Mouse (Mus musculus): ENCODE measurements around the gene Ccdc154.
A peak's percentile ranks its signal among the peaks of the same experiment; 100 is the strongest.

The Ccdc154 gene

DNA sequence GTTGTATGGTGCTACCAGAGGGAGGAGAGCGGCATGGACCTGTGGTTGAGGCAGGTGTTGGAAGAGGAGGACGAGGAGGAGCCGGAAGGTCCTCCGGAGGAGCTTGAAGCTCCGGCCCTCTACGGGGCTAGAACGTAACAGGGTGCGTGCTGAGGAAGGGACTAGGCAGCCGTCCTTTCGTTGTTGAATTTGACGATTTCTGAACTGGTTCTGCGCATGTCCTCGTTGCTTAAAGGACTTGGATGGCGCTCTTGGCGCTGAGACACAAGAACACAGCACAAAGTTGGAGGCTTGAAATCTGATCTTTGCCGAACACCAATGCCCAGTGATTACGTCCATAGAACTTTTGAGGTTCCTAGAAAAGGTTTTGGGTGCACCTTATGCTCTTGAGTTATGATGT is 22.7 kb downstream of the Ccdc154 start:
- DNase-seq = no peak

DNA sequence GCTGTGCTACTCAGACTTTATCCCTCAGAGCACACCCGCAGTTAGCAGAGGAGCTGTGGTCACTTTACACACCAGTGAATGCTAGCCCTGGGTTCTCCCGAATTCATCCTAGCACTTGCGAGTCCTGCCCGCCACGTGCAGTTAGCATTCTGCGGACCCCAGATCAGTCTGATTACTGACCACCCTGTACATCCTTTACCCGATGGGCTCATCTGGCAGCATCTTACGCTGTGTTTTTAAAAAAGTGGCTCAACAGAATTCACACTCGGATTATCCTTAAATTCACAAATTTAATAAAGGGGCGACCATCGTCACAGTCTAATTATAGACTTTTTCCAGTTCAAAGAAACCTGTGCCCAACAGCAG is 25.5 kb downstream of the Ccdc154 start:
- peak; percentile 25 for DNase-seq

DNA sequence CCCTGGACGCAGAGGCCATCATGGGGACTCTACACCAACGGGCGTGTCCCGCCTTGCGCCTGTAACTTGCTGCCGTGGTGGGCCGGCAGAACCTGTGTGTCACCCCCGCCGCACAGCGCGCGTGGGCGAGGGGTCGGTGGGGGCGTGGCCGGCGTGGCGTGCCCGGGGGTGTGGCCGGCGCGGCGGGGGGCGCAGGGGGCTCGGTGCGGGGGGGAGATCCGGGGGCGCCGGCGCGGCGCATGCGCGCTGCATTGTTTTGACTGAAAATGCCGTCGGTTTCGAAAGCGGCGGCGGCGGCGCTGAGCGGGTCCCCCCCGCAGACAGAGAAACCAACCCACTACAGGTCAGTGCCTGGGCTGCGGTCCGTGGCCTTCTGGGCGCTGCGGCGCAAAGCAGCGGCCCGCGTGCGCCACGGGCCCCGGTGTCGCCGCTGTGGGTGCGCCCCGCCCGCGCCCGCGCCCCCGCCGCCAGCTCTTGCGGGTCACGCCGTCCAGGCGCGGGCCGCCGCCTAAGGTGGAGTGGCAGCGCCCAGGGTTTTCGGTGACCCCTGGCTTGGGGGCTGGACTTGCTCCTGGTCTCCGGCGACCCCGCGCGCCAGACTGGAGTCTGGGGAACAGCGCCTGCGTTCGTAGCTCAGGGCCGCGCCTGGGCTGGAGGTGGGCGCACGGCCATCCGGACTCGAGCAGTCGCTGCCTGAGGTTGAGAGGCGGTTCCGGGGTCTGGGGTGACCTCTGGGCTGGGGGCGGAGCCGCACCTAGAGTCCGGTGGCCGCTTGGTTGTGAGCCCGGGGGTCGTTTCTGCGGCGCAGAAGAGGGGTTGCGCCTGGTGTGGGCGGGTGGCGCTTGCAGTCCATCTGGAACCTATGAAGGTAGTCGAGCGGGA is 26.1 kb downstream of the Ccdc154 start, which contains the start of gene Unkl:
Gene Unkl, plus strand, starts transcription at position 248 of the 882 bp plus-strand sequence.
- DNase-seq = peak; percentile 93

DNA sequence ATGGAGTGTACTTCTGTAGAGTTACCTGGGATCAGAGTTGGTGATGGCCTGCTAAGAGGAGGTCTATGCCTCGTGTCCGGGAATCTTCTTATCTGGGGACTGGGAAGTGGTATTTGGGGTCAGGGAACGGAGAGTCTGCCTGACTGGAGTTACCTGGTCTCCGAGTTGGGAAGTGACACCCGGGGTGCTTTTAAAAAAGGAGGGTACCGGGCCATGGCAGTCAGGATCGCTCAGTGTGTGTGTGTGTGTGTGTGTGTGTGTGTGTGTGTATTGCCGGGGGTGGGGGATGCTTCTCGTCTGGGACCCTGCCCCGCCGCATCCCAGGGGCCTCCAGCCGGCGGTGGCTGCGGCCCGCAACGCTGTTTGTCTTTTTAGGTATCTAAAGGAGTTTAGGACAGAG is 26.8 kb downstream of the Ccdc154 start:
- peak; percentile 34 for DNase-seq

DNA sequence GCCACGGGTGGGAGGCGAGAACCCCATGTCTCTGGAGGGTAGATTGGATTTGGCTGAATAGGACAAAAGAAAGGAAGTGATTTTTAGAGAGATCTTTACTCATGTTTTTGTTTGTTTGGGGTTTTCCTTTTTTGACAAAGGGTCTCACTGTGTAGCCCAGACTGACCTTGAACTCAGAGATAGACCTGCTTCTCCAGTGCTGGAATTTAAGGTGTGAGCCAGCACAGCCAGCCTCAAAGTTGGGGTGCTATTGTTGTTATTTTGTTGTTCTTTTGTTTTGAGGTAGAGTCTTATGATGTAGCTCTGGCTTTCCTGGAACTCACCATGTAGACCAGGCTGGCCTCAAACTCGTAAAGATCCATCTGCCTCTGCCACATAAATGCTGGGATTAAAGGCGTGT is 40.1 kb downstream of the Ccdc154 start:
- DNase-seq = no peak

DNA sequence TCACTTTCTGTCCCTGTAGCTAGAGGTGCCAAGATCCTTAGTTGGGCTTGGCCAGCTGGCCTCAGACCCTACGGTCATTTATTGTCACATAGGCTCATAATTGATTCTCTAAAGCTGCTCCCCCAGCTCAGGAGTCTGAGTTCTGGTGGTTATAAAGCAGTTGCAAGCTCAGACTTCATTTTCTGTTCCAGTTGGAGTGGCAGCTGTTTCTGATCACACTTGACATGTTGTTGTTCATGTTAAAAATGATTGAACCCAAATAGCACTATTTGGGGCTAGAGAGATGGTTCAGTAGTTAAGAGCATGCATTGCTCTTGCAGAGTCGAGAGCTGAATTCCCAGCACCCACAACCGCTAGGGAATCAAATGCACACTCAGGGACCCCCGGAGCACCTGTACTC is 47.7 kb downstream of the Ccdc154 start:
- no peak for DNase-seq

DNA sequence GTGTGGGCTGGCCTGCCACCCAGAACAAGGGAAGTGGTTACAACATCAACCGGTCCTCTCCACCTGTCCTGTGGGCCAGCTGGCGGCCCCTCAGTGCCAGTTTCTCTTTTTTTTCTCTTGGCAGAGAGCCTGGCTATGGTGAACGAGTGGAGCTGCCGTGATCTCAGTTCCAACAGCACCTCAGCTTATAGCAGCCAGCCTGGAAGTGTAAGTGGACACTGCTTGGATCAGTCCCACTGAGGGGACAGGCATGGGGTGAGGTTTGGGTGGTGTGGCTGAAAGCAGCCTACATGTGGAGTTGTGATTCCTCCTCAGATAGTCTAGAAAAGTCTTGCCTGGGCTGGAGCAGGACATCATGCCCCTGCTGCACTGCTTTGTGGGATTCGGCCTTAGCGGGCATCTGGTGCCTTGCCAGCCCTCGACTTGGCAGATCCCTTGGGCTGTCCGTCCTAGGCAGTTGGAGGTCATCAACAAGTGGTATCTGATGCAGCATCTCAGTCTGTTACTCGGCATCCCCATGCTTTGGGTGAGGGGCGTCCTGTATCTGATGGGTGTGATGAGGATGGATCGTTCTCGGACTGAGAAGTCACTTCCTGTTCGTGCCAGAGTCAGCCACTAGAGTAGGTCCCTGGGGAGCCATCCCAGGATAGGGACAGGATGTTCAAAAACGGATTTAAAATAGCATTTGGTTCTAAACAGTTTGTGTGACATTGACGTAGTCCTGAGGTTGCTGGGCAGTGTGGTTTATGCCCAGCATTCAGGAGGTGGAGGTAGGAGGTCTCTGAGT is 48.6 kb downstream of the Ccdc154 start:
- DNase-seq = no peak

DNA sequence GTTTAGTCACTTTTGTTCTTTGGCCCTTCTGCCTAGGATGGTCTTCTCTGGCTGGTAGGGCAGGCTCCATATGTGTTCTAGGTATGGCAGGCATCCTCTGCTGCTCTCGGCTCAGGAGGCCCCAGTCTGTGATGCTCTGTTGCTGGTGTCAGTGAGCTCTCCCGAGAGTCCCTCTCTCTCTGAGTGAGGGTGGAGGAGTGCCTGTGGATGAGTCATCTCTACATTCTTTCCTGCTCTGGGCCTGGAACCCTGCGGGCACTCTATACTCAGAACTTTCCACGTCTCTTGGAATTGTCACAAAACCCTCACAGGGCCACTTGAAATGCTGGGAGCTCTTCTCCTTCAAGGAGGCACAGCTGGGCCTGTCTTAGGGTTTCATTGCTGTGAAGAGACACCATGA is 49.4 kb downstream of the Ccdc154 start:
- no peak for DNase-seq

DNA sequence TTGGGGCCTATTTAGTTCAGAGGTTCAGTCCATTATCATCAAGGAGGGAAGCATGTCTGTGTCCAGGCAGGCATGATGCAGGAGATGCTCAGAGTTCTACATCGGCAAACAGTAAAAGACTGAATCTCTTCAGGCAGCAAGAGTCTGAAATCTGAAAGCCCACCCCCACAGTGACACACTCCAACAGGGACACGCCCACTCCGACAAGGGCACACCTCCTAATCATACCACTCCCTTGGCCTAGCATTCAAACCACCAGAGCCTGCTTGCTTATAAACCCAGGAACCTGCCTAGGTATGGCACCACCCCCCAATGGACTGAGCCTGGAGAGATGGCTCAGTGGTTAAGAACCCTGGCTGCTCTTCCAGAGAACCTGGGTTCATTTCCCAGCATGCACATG is 53.2 kb downstream of the Ccdc154 start:
- DNase-seq = no peak

DNA sequence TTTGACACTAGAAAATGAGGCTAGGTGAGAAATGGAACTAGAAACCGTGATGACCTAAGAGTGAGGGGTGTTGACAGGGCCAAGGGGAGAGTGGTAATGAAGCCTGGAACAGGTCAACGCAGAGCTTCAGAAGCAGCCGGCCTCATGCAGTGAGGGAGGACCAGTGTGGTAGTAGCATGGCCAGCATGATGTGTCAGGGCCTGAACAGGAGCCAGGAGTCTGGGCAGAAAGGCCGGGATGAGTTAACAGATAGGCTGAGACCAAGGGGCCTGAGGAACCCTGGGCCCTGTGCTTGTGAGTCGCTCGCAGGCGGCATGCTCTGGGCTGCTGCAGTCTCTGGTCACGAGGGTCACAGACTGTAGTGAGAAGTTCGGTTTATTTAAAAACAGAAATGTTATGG is 56.7 kb downstream of the Ccdc154 start:
- DNase-seq = no peak

DNA sequence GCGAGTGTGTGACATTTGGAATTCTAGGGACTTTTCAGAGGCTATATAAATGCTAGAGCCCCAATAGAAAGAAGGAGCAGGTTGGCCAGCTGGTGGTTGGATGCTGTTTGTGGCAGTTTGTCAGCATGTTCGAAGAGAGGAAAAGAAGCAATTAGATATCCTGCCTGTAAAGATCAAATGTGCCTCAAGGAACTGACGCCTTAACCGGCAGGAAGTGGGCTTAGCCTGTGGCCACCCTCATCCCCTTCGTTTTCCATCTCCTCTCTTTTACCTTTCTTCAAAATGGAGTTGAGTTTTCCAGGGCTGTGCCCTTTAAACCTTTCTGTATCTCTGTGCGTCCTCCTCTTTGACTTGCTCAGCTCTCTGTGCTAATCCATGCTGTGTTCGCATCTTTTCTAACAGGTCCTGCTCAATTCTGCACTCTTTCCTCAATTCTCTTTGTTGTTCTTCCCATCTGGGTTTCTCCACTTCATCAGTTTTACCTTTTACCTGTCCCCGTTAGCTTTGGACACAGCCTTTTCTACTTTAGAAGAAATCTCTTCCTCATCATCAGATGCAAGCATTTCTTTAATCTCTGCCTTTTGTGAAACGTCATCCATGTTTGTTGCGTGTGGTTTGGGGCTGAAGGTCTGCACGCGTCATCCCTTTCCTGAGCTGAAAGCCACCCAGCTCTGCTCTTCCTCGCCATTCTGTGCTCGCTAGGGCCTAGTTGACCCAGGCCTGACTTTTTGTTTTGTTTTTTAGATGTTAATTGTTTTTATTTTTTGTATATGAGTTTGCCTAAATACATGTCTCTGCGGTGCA is 57.4 kb downstream of the Ccdc154 start:
- DNase-seq = peak; percentile 40

DNA sequence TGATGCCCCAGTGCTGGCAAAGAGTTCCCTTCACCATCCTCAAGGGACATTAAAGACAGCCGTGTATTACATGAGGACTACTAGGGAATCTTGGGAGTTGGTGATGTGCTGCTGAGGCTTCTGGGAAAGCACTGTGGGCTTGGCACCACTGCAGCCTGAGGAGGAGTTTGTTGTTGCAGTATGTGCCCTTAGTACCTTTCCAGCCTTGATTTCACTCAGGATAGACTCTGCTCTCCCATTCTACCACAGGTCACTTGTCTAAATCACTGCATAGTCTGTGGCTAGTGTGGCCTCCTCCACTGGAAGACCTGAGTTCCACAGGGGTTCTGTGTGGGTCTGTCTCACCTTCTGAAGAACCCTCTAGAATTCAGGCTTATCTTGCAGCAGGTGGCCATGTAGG is 58.5 kb downstream of the Ccdc154 start:
- no peak for DNase-seq
